Mouse (Mus musculus): ENCODE data around the gene Adgrb3. TPM values are rescaled to one million over a fixed set of nuclear protein-coding genes. Genes with fewer than 3 reads are reported as not detected.

The Adgrb3 gene
- polyA plus RNA-seq, 1 experiment from 2014 or later, result 0.41 TPM

DNA sequence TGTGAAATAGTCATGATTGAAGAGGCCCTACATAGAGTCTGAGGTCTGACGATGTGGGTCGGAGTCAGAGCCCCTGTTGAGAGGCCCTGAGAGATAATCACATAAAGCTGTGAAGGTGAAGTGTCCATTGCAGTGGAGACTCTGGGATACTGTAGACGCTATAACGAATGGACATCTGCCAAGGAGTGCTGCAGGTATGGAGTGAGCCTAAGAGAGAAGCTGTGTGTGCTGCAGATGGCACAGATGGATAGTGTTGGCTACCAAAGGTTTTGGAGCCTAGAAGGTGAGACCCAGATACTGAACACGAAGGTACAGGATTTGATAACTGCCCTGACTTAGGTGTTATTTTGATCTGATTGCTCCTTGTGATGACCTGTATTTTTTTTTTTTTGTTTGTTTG is 474.0 kb downstream of the Adgrb3 start:
- Histone ChIP-seq H3K27ac (no peak overlapping the region), H3K36me3 (no peaks in the 10 kb centered on the region), H3K9ac (no peak overlapping the region), H3K4me3 (no peak overlapping the region), H3K9me3 (no peaks in the 10 kb centered on the region), H3K27me3 (no peaks in the 10 kb centered on the region), H3K4me1 (no peaks in the 10 kb centered on the region), H3K4me2 (no peak overlapping the region)
- ATAC-seq (ENCODE audit: borderline replicate concordance, extremely low read depth, low FRiP score, low TSS enrichment), result no peak
- 88% methylated on average over 5 of the region's 5 CpGs for WGBS

DNA sequence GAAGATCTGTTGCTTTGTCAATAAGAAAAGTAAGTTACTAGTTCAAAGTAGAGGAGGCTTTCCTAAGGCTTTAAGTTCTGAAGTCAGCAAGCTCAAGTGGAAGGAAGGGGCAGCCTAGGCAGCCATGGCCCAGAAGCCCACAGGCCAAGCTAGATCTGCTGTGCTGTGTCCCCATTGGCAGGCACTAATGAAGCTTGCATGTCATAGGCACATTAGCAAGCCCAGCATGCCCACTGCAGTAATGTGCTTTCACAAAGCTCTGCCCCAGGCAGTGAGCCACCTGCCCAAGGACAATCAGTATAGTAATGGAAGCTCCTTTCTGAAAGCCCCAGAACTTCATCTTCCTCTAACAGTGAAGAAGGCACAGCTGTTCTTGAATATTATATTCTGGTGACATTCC is 484.6 kb downstream of the Adgrb3 start:
- Histone ChIP-seq H3K4me3 (no peak overlapping the region), H3K36me3 (no peaks in the 10 kb centered on the region)
- no peak for ATAC-seq (ENCODE audit: borderline replicate concordance, extremely low read depth, low FRiP score, low TSS enrichment)

DNA sequence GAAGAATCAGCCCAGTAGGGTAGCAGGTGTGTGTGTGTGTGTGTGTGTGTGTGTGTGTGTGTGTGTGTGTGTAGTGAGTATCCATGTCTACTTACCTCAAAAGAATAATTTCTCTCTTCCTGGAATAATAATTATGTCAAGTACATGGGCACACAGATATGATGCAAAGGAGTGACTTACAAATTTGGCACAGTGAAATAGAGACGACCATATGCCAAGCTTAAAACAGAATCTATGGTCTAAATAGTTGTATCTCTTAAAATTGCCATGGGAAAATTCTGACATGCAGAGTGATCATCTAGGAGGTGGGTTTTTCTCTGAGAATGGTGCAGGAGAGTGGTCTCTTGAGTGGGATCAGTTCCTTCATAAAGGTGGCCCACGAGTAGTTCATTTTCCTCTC is 504.1 kb downstream of the Adgrb3 start:
- H3K36me3 ChIP-seq, result no peaks in the 10 kb centered on the region
- H3K4me1 ChIP-seq, result no peaks in the 10 kb centered on the region
- no peaks in the 10 kb centered on the region for H3K27me3 ChIP-seq
- no peak overlapping the region for H3K4me2 ChIP-seq
- no peak for ATAC-seq (ENCODE audit: borderline replicate concordance, extremely low read depth, low FRiP score, low TSS enrichment)
- 70% methylated on average over 2 of the region's 2 CpGs for WGBS
- H3K4me3 ChIP-seq, result no peak overlapping the region
- H3K27ac ChIP-seq, result no peak overlapping the region
- H3K9me3 ChIP-seq, result no peaks in the 10 kb centered on the region
- no peak overlapping the region for H3K9ac ChIP-seq

More for the DNA sequence above, 484.6 kb downstream of the Adgrb3 start:
- H3K27ac ChIP-seq, result no peak overlapping the region
- H3K4me2 ChIP-seq, result no peak overlapping the region
- H3K27me3 ChIP-seq, result no peaks in the 10 kb centered on the region
- no peaks in the 10 kb centered on the region for H3K9me3 ChIP-seq
- no peaks in the 10 kb centered on the region for H3K4me1 ChIP-seq
- no peak overlapping the region for H3K9ac ChIP-seq

DNA sequence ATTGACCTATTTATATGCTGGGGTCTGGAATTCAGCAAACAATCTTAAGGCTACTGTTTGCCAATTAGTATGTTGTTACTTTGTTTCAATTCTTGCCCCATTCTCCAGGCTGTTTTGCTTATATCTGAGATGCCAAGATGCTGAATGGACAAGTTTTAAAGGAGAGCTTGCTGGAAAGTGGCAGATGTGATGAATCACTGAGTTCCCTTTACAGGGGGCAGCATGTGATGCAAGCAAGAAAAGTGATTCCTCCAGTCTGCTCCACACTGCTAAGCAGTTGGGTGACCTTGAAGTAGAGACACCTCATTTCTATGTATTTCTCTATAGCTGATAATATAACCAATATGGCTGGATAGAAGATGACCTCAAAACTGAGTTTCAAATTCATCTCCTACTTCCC is 512.4 kb downstream of the Adgrb3 start:
- no peak for ATAC-seq (ENCODE audit: borderline replicate concordance, extremely low read depth, low FRiP score, low TSS enrichment)
- no peak overlapping the region for H3K9ac ChIP-seq
- H3K4me2 ChIP-seq, result no peak overlapping the region
- H3K36me3 ChIP-seq, result no peaks in the 10 kb centered on the region
- H3K27ac ChIP-seq, result no peak overlapping the region
- H3K4me3 ChIP-seq, result no peak overlapping the region
- no peaks in the 10 kb centered on the region for H3K4me1 ChIP-seq
- H3K9me3 ChIP-seq, result no peaks in the 10 kb centered on the region
- H3K27me3 ChIP-seq, result no peaks in the 10 kb centered on the region

DNA sequence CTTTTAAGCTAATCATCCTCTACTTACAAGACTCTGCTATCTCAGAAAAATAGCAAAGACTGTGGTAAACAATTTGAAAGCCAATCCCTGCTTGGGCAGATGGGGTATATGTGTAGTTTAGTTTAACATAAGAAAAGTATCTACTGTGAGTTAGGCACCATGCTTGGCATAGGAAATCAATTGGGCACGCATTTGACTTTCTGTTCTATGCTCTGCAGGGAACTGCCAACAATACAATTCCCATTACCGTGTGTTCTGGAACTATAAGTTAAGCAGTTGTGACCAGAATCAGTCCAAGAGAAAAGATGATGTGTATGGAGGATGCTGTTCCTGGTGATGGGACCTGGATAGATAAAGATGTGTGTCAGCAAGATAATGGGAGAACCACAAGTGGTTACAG is 517.2 kb downstream of the Adgrb3 start:
- no peaks in the 10 kb centered on the region for H3K36me3 ChIP-seq
- 90% methylated on average over 2 of the region's 2 CpGs for WGBS
- no peak for ATAC-seq (ENCODE audit: borderline replicate concordance, extremely low read depth, low FRiP score, low TSS enrichment)

DNA sequence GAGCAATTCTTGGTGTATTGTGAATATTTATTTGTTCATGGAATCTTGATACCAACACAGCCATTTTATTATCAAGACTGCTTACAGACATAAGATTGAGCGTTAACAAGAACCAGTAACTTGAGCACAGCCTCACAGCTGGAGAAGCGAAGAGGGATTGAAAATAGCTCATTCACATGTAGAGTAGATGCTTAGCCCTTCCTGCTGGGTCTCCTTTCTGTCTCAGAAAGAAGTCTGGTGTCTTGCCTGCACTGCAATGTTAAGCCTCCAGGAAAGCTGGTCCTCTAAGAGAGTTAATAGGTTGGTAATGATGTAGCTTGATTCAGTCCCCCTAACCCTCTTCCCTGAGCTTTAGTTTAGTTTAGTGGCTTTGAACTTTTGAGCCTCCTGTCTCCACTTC is 519.4 kb downstream of the Adgrb3 start:
- no peak overlapping the region for H3K9ac ChIP-seq
- no peak overlapping the region for H3K4me2 ChIP-seq
- ATAC-seq (ENCODE audit: borderline replicate concordance, extremely low read depth, low FRiP score, low TSS enrichment), result no peak
- no peaks in the 10 kb centered on the region for H3K4me1 ChIP-seq
- no peak overlapping the region for H3K27ac ChIP-seq
- 35% methylated on average over 2 of the region's 2 CpGs for WGBS
- no peaks in the 10 kb centered on the region for H3K9me3 ChIP-seq
- H3K27me3 ChIP-seq, result no peaks in the 10 kb centered on the region
- no peaks in the 10 kb centered on the region for H3K36me3 ChIP-seq
- no peak overlapping the region for H3K4me3 ChIP-seq

More for the DNA sequence above, 517.2 kb downstream of the Adgrb3 start:
- H3K27ac ChIP-seq, result no peak overlapping the region
- H3K27me3 ChIP-seq, result no peaks in the 10 kb centered on the region
- no peaks in the 10 kb centered on the region for H3K9me3 ChIP-seq
- H3K9ac ChIP-seq, result no peak overlapping the region
- no peak overlapping the region for H3K4me2 ChIP-seq
- no peaks in the 10 kb centered on the region for H3K4me1 ChIP-seq
- H3K4me3 ChIP-seq, result no peak overlapping the region

DNA sequence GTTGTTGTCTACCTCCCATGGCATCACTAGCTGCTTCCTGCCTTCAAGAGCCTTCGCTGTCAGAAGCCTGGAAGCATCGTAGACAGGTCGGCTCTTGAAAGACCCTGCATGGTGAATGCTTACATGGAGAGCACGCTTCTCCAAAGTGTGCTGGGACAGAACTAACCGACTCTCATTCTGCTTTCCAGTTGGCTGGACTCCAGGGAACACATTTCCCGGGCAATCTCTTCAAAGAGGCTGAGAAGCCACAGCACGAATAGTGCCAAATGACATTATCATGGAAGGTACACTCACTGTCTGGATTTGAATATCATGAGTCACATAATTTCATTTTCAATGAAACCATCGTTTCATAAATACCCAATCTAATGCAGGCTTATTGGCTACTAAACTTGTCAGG is 548.0 kb downstream of the Adgrb3 start:
- Histone ChIP-seq H3K4me1 (no peaks in the 10 kb centered on the region), H3K27ac (no peak overlapping the region), H3K4me3 (no peak overlapping the region), H3K27me3 (no peaks in the 10 kb centered on the region), H3K4me2 (no peak overlapping the region), H3K9ac (no peak overlapping the region), H3K9me3 (no peaks in the 10 kb centered on the region), H3K36me3 (no peaks in the 10 kb centered on the region)
- 67% methylated on average over 8 of the region's 8 CpGs for WGBS
- no peak for ATAC-seq (ENCODE audit: borderline replicate concordance, extremely low read depth, low FRiP score, low TSS enrichment)

DNA sequence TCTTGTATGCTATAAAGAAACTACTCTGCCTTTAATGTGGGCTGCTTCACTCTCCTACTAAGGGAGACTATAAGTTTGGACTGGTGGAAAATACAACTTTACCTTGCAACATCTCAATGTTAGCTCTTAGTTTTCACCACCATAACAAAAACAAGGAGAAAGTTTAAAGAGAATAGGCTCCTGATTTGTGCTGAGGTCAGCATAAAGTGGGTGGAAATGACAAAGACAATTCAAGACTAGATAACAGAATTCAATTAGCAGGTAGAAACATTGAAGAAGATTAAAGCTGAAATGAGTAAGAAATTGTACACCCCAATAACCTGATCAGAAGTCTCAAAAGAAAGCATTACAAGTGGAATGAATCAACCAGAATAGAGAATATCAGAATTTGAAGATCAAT is 578.9 kb downstream of the Adgrb3 start:
- Histone ChIP-seq H3K36me3 (no peaks in the 10 kb centered on the region), H3K9me3 (no peaks in the 10 kb centered on the region), H3K9ac (no peak overlapping the region), H3K4me1 (no peaks in the 10 kb centered on the region), H3K4me3 (no peak overlapping the region), H3K27me3 (no peaks in the 10 kb centered on the region), H3K4me2 (no peak overlapping the region), H3K27ac (no peak overlapping the region)
- ATAC-seq (ENCODE audit: borderline replicate concordance, extremely low read depth, low FRiP score, low TSS enrichment), result no peak

DNA sequence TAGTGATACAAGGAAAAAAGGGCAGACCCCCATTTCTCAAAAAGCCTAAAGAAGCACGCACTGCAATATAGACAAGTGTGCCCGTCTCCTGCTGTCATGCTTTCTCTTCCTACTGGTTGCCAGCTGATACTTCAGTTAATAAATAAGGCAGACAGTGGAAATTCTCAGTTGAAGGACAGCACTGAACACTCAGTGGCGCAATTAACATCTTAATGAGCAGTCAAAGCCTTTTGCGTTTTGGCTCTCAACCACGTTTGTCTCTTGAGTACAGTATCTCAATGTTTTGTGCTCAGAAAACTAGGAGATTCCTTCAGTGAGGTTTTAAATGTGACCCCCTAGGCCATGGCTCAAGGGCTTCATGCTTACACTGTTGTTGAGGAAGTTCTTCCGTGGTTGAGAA is 587.1 kb downstream of the Adgrb3 start:
- Histone ChIP-seq H3K27ac (no peak overlapping the region), H3K4me1 (no peaks in the 10 kb centered on the region), H3K4me3 (no peak overlapping the region), H3K4me2 (no peak overlapping the region), H3K9me3 (no peaks in the 10 kb centered on the region), H3K36me3 (no peaks in the 10 kb centered on the region), H3K27me3 (no peaks in the 10 kb centered on the region), H3K9ac (no peak overlapping the region)
- 70% methylated on average over 6 of the region's 6 CpGs for WGBS
- ATAC-seq (ENCODE audit: borderline replicate concordance, extremely low read depth, low FRiP score, low TSS enrichment), result no peak

DNA sequence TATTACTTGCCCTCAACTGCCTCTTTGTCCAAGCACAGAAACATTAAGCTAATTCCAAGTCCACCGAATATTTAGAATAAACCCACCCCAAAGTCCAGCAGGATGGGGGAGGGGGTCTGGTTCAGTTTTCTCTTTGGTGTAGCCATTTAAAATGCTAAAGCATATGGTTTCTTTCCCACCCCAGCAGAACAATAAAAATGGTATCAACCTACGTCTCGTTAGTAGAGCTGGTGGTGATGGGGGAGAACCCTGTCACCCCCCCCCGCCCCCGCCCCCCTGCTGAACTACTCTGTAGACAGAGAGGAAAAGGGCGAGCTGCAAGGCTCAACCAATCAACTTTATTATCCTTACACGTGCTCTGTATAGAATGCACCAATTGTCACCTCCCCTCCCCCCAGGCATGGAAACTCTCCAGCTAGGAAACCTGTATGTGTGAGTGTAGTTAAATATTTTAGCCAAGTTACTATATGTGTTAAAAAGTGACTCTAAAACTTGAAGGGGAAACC is 600.2 kb downstream of the Adgrb3 start:
- no peak overlapping the region for H3K27ac ChIP-seq
- H3K4me1 ChIP-seq, result no peaks in the 10 kb centered on the region; the same call in 1 of the 2 replicates
- H3K36me3 ChIP-seq, result no peaks in the 10 kb centered on the region
- ATAC-seq (ENCODE audit: borderline replicate concordance, extremely low read depth, low FRiP score, low TSS enrichment), result no peak
- no peak overlapping the region for H3K9ac ChIP-seq
- no peak overlapping the region for H3K4me2 ChIP-seq
- WGBS, result 41% methylated on average over 7 of the region's 7 CpGs
- no peaks in the 10 kb centered on the region for H3K27me3 ChIP-seq
- H3K4me3 ChIP-seq, result no peak overlapping the region
- H3K9me3 ChIP-seq, result no peaks in the 10 kb centered on the region

DNA sequence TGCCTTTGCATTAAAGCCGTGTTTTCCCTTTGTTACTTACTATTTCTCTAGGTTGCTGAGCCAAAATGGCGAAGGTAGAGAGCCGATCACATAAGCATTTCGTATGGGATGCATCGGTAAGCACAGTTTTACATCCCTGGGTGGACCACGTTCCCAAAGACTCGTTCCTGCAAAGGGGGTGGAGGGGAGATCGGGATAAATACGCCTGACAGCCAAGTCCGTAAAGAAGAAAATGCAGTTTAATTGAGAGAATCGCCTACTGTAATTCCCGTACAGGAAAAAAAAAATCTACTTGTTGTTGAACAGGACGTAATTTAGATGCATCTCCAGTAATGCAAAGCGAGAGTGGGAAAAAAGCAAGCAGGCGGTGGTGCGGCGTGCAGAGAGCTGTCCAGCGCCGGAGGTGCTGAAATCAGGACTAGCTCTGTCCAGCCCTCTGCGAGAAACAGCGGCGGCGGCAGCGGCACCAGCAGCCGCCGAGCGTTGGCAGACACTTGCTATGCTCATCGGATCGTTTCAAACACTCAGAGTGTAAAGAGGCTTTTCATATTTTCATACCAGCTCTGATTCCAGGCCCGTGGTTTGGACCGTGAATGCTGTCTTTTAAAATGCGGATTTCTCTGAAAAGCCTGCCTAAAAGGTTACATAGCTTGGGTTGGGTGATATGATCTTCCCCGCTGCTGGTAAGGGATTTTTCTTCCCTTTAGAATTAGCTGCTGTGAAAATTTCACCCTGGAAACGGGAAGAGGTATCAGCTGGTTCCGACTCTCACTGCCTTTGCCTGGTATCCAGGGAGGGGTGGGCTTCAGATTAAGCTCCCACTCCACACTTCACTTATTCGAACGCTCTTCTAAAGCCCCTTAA is 600.9 kb downstream of the Adgrb3 start:
- H3K4me2 ChIP-seq, result peak overlapping the region; percentile 36

DNA sequence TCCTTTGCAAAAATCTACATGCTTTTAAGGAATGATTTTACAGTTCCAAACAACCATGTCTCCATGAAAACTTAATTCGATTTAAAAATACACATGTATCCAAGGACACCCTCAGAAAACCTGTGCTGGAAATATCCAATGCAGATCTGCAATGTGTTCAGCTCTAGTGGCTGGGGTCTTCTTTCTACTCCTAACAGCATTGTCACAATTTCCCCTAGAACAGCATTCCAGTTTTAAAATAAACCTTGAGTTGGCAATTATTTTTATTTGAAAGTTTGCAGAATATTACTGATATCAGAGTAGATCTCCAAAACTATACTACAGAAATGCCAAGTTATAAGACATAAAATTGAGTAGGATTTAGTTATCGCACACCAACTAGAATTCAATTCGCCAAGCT is 601.6 kb downstream of the Adgrb3 start:
- no peaks in the 10 kb centered on the region for H3K9me3 ChIP-seq
- H3K4me3 ChIP-seq, result no peak overlapping the region

More for the DNA sequence above, 600.9 kb downstream of the Adgrb3 start:
- no peaks in the 10 kb centered on the region for H3K9me3 ChIP-seq
- H3K36me3 ChIP-seq, result no peaks in the 10 kb centered on the region
- H3K4me3 ChIP-seq, result no peak overlapping the region
- no peak overlapping the region for H3K9ac ChIP-seq
- no peaks in the 10 kb centered on the region; the same call in 1 of the 2 replicates for H3K4me1 ChIP-seq
- peak; percentile 76; the same call in 1 of the 2 replicates for ATAC-seq (ENCODE audit: borderline replicate concordance, extremely low read depth, low FRiP score, low TSS enrichment)
- 8% methylated on average over 37 of the region's 37 CpGs for WGBS
- H3K27me3 ChIP-seq, result no peaks in the 10 kb centered on the region
- no peak overlapping the region for H3K27ac ChIP-seq

More for the DNA sequence above, 601.6 kb downstream of the Adgrb3 start:
- no peak for ATAC-seq (ENCODE audit: borderline replicate concordance, extremely low read depth, low FRiP score, low TSS enrichment)
- Histone ChIP-seq H3K9ac (no peak overlapping the region), H3K27me3 (no peaks in the 10 kb centered on the region), H3K4me1 (no peaks in the 10 kb centered on the region; the same call in 1 of the 2 replicates), H3K27ac (no peak overlapping the region), H3K4me2 (no peak overlapping the region), H3K36me3 (no peaks in the 10 kb centered on the region)
- 55% methylated on average over 3 of the region's 3 CpGs for WGBS

Measured in lung, embryonic 15.5 days (tissue).